Mouse (Mus musculus): ENCODE data around the gene Trim11. TPM values are rescaled to one million over a fixed set of nuclear protein-coding genes. Genes with fewer than 3 reads are reported as not detected.

Trim11 gene
- total RNA-seq, 1 experiment from 2014 or later = 21.0 TPM

GRCm38 (mm10) chr11:58991911-58992310, 14.0 kb downstream of the Trim11 start:
- ATAC-seq (replicated peaks in 1 of 2; ENCODE audit: insufficient read depth in 1 of 2, low FRiP score in 2 of 2, low TSS enrichment in 1 of 2, low read depth in 1 of 2, poor library complexity in 2 of 2, severe bottlenecking in 2 of 2) = no peak

GRCm38 (mm10) chr11:58993091-58993670, 15.3 kb downstream of the Trim11 start:
- ATAC-seq (replicated peaks in 1 of 2; ENCODE audit: insufficient read depth in 1 of 2, low FRiP score in 2 of 2, low TSS enrichment in 1 of 2, low read depth in 1 of 2, poor library complexity in 2 of 2, severe bottlenecking in 2 of 2) = no peak

GRCm38 (mm10) chr11:58994337-58994826, 16.5 kb downstream of the Trim11 start:
- ATAC-seq (replicated peaks in 1 of 2; ENCODE audit: insufficient read depth in 1 of 2, low FRiP score in 2 of 2, low TSS enrichment in 1 of 2, low read depth in 1 of 2, poor library complexity in 2 of 2, severe bottlenecking in 2 of 2) = peak; percentile 39 to 40; a peak in 3 of 4 replicates

GRCm38 (mm10) chr11:58995061-58995806, 17.3 kb downstream of the Trim11 start:
- ATAC-seq (replicated peaks in 1 of 2; ENCODE audit: insufficient read depth in 1 of 2, low FRiP score in 2 of 2, low TSS enrichment in 1 of 2, low read depth in 1 of 2, poor library complexity in 2 of 2, severe bottlenecking in 2 of 2) = peak in 1 of 2 experiments; percentile 5; a peak in 1 of 4 replicates

- peak; percentile 49 to 83; a peak in 3 of 4 replicates for ATAC-seq (replicated peaks in 1 of 2; ENCODE audit: insufficient read depth in 1 of 2, low FRiP score in 2 of 2, low TSS enrichment in 1 of 2, low read depth in 1 of 2, poor library complexity in 2 of 2, severe bottlenecking in 2 of 2)
These were observed 18.0 kb downstream of the Trim11 start for GRCm38 (mm10) chr11:58995807-58996370.

- no peak for ATAC-seq (replicated peaks in 1 of 2; ENCODE audit: insufficient read depth in 1 of 2, low FRiP score in 2 of 2, low TSS enrichment in 1 of 2, low read depth in 1 of 2, poor library complexity in 2 of 2, severe bottlenecking in 2 of 2)
These were observed 19.6 kb downstream of the Trim11 start for GRCm38 (mm10) chr11:58997541-58997940.

- ATAC-seq (replicated peaks in 1 of 2; ENCODE audit: insufficient read depth in 1 of 2, low FRiP score in 2 of 2, low TSS enrichment in 1 of 2, low read depth in 1 of 2, poor library complexity in 2 of 2, severe bottlenecking in 2 of 2) = no peak
These were observed 21.3 kb downstream of the Trim11 start for GRCm38 (mm10) chr11:58999158-58999557.

GRCm38 (mm10) chr11:58999830-59000229, 21.9 kb downstream of the Trim11 start:
- no peak for ATAC-seq (replicated peaks in 1 of 2; ENCODE audit: insufficient read depth in 1 of 2, low FRiP score in 2 of 2, low TSS enrichment in 1 of 2, low read depth in 1 of 2, poor library complexity in 2 of 2, severe bottlenecking in 2 of 2)

GRCm38 (mm10) chr11:59000635-59001034, 22.7 kb downstream of the Trim11 start:
- ATAC-seq (replicated peaks in 1 of 2; ENCODE audit: insufficient read depth in 1 of 2, low FRiP score in 2 of 2, low TSS enrichment in 1 of 2, low read depth in 1 of 2, poor library complexity in 2 of 2, severe bottlenecking in 2 of 2) = no peak

- no peak for ATAC-seq (replicated peaks in 1 of 2; ENCODE audit: insufficient read depth in 1 of 2, low FRiP score in 2 of 2, low TSS enrichment in 1 of 2, low read depth in 1 of 2, poor library complexity in 2 of 2, severe bottlenecking in 2 of 2)
These were observed 24.6 kb downstream of the Trim11 start for GRCm38 (mm10) chr11:59002327-59003079.

- ATAC-seq (replicated peaks in 1 of 2; ENCODE audit: insufficient read depth in 1 of 2, low FRiP score in 2 of 2, low TSS enrichment in 1 of 2, low read depth in 1 of 2, poor library complexity in 2 of 2, severe bottlenecking in 2 of 2) = peak; percentile 34 to 52; a peak in 1 of 4 replicates
These were observed 37.2 kb downstream of the Trim11 start for GRCm38 (mm10) chr11:59015052-59015451.

- no peak for ATAC-seq (replicated peaks in 1 of 2; ENCODE audit: insufficient read depth in 1 of 2, low FRiP score in 2 of 2, low TSS enrichment in 1 of 2, low read depth in 1 of 2, poor library complexity in 2 of 2, severe bottlenecking in 2 of 2)
These were observed 48.5 kb downstream of the Trim11 start for GRCm38 (mm10) chr11:59026411-59026810.

GRCm38 (mm10) chr11:59029003-59029402, 51.1 kb downstream of the Trim11 start:
- ATAC-seq (replicated peaks in 1 of 2; ENCODE audit: insufficient read depth in 1 of 2, low FRiP score in 2 of 2, low TSS enrichment in 1 of 2, low read depth in 1 of 2, poor library complexity in 2 of 2, severe bottlenecking in 2 of 2) = no peak

Other genes starting within 250 kb of the Trim11 start
- not detected in 2 replicates for gene Olfr317, start 238.9 kb upstream of the Trim11 start, total RNA-seq (2017)
- gene Olfr316, start 225.4 kb upstream of the Trim11 start, total RNA-seq (2017) = not detected in 2 replicates
- gene Olfr315, start 204.9 kb upstream of the Trim11 start, total RNA-seq (2017) = not detected in 2 replicates
- gene Olfr314, start 195.1 kb upstream of the Trim11 start, total RNA-seq (2017) = not detected in 2 replicates
- not detected in 2 replicates for gene Fam183b, start 176.1 kb upstream of the Trim11 start, total RNA-seq (2017)
- gene Olfr313, start 163.1 kb upstream of the Trim11 start, total RNA-seq (2017) = not detected in 2 replicates
- gene Olfr312, start 148.9 kb upstream of the Trim11 start, total RNA-seq (2017) = not detected in 2 replicates
- not detected in 2 replicates for gene Olfr311, start 138.8 kb upstream of the Trim11 start, total RNA-seq (2017)
- 2.5 and 7.9 TPM in 2 replicates for gene Gm12258, start 130.9 kb upstream of the Trim11 start, total RNA-seq (2017)
- gene 2810021J22Rik, start 110.9 kb upstream of the Trim11 start, total RNA-seq (2017) = 1.7 and 1.9 TPM in 2 replicates
- gene Zfp39, start 73.9 kb upstream of the Trim11 start, total RNA-seq (2017) = 7.3 and 15.1 TPM in 2 replicates
- gene Btnl10, start 60.2 kb upstream of the Trim11 start, total RNA-seq (2017) = 0.50 and 4.1 TPM in 2 replicates
- gene Rnf187, start 39.2 kb upstream of the Trim11 start, total RNA-seq (2017) = 82.1 and 83.1 TPM in 2 replicates
- 2.0 and 4.1 TPM in 2 replicates for gene Hist3h2ba, start 29.2 kb upstream of the Trim11 start, total RNA-seq (2017)
- gene Hist3h2a, start 23.4 kb upstream of the Trim11 start, total RNA-seq (2017) = 146 and 162 TPM in 2 replicates
- gene Trim17, start 23.4 kb upstream of the Trim11 start, total RNA-seq (2017) = not detected in 2 replicates
- 0.10 and 0.38 TPM in 2 replicates for gene Obscn, start 158.3 kb downstream of the Trim11 start, total RNA-seq (2017)
- gene Iba57, start 185.6 kb downstream of the Trim11 start, total RNA-seq (2017) = 5.6 and 6.1 TPM in 2 replicates
- gene Gjc2, start 205.1 kb downstream of the Trim11 start, total RNA-seq (2017) = not detected in 2 replicates
- 48.5 and 54.2 TPM in 2 replicates for gene Guk1, start 214.1 kb downstream of the Trim11 start, total RNA-seq (2017)
- 47.6 and 49.0 TPM in 2 replicates for gene Mrpl55, start 224.4 kb downstream of the Trim11 start, total RNA-seq (2017)
- gene 2310033P09Rik, start 230.2 kb downstream of the Trim11 start, total RNA-seq (2017) = 16.6 and 23.1 TPM in 2 replicates